Mouse (Mus musculus): ENCODE measurements around the gene Evi5l.

DNA sequence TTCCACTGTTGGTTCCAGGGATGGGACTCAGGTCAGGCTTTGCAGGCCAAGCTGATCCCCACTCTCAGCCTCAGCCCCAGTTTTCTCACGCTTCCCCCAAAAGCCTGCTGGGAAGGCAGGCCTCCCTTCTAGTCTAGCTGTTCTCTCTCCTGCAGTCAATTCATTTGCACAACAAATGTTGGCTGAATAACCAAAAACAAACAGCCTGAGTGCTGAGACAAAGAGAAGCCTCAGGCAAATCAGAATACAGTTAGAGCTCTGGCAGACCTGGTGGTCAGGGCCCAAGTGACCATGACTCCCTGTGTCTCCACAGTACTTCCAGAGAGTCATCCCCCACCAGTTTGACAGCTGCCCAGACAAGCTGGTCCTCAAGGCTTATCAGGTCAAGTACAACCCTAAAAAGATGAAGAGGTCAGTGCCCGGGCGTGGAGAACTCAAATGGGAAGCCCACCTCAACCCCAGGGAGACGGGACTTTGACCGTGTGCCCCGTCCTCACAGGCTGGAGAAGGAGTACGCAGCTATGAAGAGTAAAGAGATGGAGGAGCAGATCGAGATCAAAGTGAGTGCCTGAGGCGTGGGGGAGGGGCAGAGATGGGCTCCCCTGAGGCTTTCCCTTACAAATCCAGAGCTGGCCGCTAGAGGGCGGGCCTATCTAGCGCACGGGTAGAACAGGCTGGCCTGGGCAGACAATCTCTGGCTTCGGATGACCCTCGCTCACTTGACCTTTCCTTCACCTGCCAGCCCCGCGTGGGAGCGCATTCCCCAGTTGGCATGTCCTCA is 26.6 kb downstream of the Evi5l start:
- TF ChIP-seq POLR2A (IDR thresholded peaks at IDR 0.05; ENCODE audit: insufficient read depth, low read length) (no peak), CTCF (IDR thresholded peaks at IDR 0.05; ENCODE audit: low read depth, low read length) (peak; percentile 83)
